Mouse (Mus musculus): Measurements from ENCODE around the gene Chat. TPM values are rescaled to one million over a fixed set of nuclear protein-coding genes. Genes with fewer than 3 reads are reported as not detected.

Gene Chat
- polyA plus RNA-seq, 1 experiment from 2014 or later, result 1.1 TPM

DNA sequence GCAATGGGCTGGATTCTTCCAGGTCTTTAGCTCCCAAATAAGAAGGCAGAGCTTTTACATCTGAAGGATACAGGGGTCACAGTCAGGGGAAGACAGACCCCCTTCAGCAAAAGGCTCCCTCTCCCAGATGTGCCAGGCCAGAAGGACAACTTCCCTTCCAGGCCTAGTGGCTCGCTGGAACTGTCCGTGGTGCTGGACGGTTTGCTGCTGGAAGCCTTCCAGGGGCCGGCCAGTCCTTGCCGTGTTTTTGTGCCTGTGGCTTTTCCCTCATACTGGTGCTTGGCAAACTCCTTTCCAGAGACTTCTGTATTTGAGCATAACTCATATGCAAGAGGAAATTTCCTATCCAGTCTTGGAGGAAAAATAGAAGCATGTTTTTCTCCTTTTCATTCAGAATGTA is 1.8 kb upstream of the Chat start:
- 9% methylated on average over 5 of the region's 5 CpGs for WGBS

DNA sequence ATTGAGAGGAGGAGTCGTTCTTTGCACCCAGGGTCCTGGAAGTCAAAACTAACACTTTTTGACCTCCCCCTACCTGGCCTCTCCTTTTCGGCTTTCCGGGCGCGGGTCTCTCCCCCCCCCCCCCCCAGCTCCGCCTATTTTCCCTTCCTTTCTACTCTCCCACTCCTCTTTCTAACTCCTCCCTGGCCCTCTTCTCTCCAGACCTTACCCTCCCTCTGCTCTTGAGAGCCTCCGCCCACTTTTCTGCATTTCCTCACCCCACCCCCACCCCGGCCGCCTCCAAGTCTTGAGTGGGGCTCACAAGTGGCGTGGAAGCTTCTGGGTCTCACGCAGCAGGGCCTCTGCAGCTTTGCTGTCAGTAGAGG is 301 bp downstream of the Chat start:
- Histone ChIP-seq H3K4me2 (replicated peaks; ENCODE audit: low read depth, low read length) (peak overlapping the region; percentile 66), H3K27me3 (ENCODE audit: control insufficient read depth, insufficient read depth, low read length) (peaks cover 64% of the 10 kb centered on the region), H3K36me3 (ENCODE audit: control insufficient read depth, insufficient read depth, low read length) (no peaks in the 10 kb centered on the region), H3K9me3 (ENCODE audit: control insufficient read depth, low read length) (no peaks in the 10 kb centered on the region), H3K27ac (ENCODE audit: low read depth, low read length) (0 out of 2 replicates have a peak overlapping the region, but pooled peaks have one; percentile 24), H3K4me1 (replicated peaks; ENCODE audit: control insufficient read depth, insufficient read depth, low read length) (0 out of 2 replicates have a peak, but pooled peaks cover 6% of the 10 kb centered on the region), H3K4me3 (ENCODE audit: low read depth, low read length) (peak overlapping the region; percentile 36), H3K9ac (ENCODE audit: low read depth, low read length) (no peak overlapping the region)
- DNase-seq (ENCODE audit: low spot score) (no peak), ATAC-seq (ENCODE audit: low FRiP score) (no peak)
- WGBS, result 2% methylated on average over 8 of the region's 11 CpGs

More for the DNA sequence above, 1.8 kb upstream of the Chat start:
- Histone ChIP-seq H3K36me3 (ENCODE audit: control insufficient read depth, insufficient read depth, low read length) (no peaks in the 10 kb centered on the region), H3K4me1 (replicated peaks; ENCODE audit: control insufficient read depth, insufficient read depth, low read length) (0 out of 2 replicates have a peak, but pooled peaks cover 6% of the 10 kb centered on the region), H3K4me2 (replicated peaks; ENCODE audit: low read depth, low read length) (no peak overlapping the region), H3K9me3 (ENCODE audit: control insufficient read depth, low read length) (no peaks in the 10 kb centered on the region), H3K27ac (ENCODE audit: low read depth, low read length) (no peak overlapping the region), H3K9ac (ENCODE audit: low read depth, low read length) (no peak overlapping the region), H3K4me3 (ENCODE audit: low read depth, low read length) (no peak overlapping the region), H3K27me3 (ENCODE audit: control insufficient read depth, insufficient read depth, low read length) (peaks cover 43% of the 10 kb centered on the region)
- peak; percentile 74 for DNase-seq (ENCODE audit: low spot score)
- ATAC-seq (ENCODE audit: low FRiP score), result no peak

- H3K36me3 ChIP-seq (ENCODE audit: control insufficient read depth, insufficient read depth, low read length), result no peaks in the 10 kb centered on the region
- peak within 1 kb of the TSS; percentile 19; the same call in 1 of the 2 replicates for H3K9ac ChIP-seq (ENCODE audit: low read depth, low read length)
- ATAC-seq (ENCODE audit: low FRiP score) (0 out of 2 replicates have a peak, but pooled peaks have one; percentile 31), DNase-seq (ENCODE audit: low spot score) (peak; percentile 39)
- H3K9me3 ChIP-seq (ENCODE audit: control insufficient read depth, low read length), result no peaks in the 10 kb centered on the region
- peak within 1 kb of the TSS; percentile 36 for H3K4me3 ChIP-seq (ENCODE audit: low read depth, low read length)
- H3K4me1 ChIP-seq (replicated peaks; ENCODE audit: control insufficient read depth, insufficient read depth, low read length), result 0 out of 2 replicates have a peak, but pooled peaks cover 6% of the 10 kb centered on the region
- peaks cover 70% of the 10 kb centered on the region for H3K27me3 ChIP-seq (ENCODE audit: control insufficient read depth, insufficient read depth, low read length)
- H3K4me2 ChIP-seq (replicated peaks; ENCODE audit: low read depth, low read length), result peak within 1 kb of the TSS; percentile 66
- H3K27ac ChIP-seq (ENCODE audit: low read depth, low read length), result 0 out of 2 replicates have a peak within 1 kb of the TSS, but pooled peaks have one; percentile 24
- under 1% methylated on average over 49 of the region's 70 CpGs for WGBS
These were observed 936 bp downstream of the Chat start, which contains the start of gene Slc18a3 for GRCm38 (mm10) chr14:32464601-32465505. TSS of gene Slc18a3 (minus strand) at chr14:32464850.

- no peak overlapping the region for H3K27ac ChIP-seq (ENCODE audit: low read depth, low read length)
- peak; percentile 52 for DNase-seq (ENCODE audit: low spot score)
- 0 out of 2 replicates have a peak, but pooled peaks cover 6% of the 10 kb centered on the region for H3K4me1 ChIP-seq (replicated peaks; ENCODE audit: control insufficient read depth, insufficient read depth, low read length)
- 3% methylated on average over 74 of the region's 74 CpGs for WGBS
- no peak for ATAC-seq (ENCODE audit: low FRiP score)
- H3K4me2 ChIP-seq (replicated peaks; ENCODE audit: low read depth, low read length), result peak overlapping the region; percentile 66; the same call in 1 of the 2 replicates
- H3K4me3 ChIP-seq (ENCODE audit: low read depth, low read length), result peak overlapping the region; percentile 36
- no peak overlapping the region for H3K9ac ChIP-seq (ENCODE audit: low read depth, low read length)
- H3K27me3 ChIP-seq (ENCODE audit: control insufficient read depth, insufficient read depth, low read length), result peaks cover 84% of the 10 kb centered on the region
- H3K36me3 ChIP-seq (ENCODE audit: control insufficient read depth, insufficient read depth, low read length), result no peaks in the 10 kb centered on the region
- no peaks in the 10 kb centered on the region for H3K9me3 ChIP-seq (ENCODE audit: control insufficient read depth, low read length)
These were observed 2.4 kb downstream of the Chat start for GRCm38 (mm10) chr14:32463211-32464040.

GRCm38 (mm10) chr14:32452552-32452951 is 13.2 kb downstream of the Chat start:
- H3K4me2 ChIP-seq (replicated peaks; ENCODE audit: low read depth, low read length), result no peak overlapping the region
- ATAC-seq (ENCODE audit: low FRiP score), result no peak
- DNase-seq (ENCODE audit: low spot score), result no peak
- H3K4me1 ChIP-seq (replicated peaks; ENCODE audit: control insufficient read depth, insufficient read depth, low read length), result peaks cover 6% of the 10 kb centered on the region
- H3K9me3 ChIP-seq (ENCODE audit: control insufficient read depth, low read length), result no peaks in the 10 kb centered on the region
- 0 out of 2 replicates have a peak, but pooled peaks cover 6% of the 10 kb centered on the region for H3K27me3 ChIP-seq (ENCODE audit: control insufficient read depth, insufficient read depth, low read length)
- H3K27ac ChIP-seq (ENCODE audit: low read depth, low read length), result no peak overlapping the region
- H3K4me3 ChIP-seq (ENCODE audit: low read depth, low read length), result no peak overlapping the region
- WGBS, result 16% methylated on average over 4 of the region's 4 CpGs
- no peaks in the 10 kb centered on the region for H3K36me3 ChIP-seq (ENCODE audit: control insufficient read depth, insufficient read depth, low read length)
- H3K9ac ChIP-seq (ENCODE audit: low read depth, low read length), result no peak overlapping the region

DNA sequence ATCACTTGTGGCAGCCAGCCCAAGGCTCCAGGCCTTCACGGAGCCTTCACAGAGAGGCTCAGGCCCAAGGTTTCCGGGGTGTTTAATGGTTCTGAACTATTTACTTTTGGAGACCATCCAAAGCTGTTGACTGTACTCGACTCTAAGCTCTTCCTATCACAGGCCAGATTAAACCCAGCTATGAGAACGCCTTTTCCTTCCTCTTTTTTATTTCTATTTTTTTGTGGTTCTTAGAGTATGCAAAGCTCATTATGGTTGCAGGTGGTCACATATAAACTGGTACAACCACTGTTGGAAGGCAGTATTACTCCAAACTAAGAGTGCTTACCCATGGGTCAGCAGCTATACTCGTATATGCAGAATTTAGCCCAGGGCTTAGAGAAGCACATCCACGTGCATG is 18.8 kb downstream of the Chat start:
- Histone ChIP-seq H3K9ac (ENCODE audit: low read depth, low read length) (no peak overlapping the region), H3K4me2 (replicated peaks; ENCODE audit: low read depth, low read length) (no peak overlapping the region), H3K4me3 (ENCODE audit: low read depth, low read length) (no peak overlapping the region), H3K4me1 (replicated peaks; ENCODE audit: control insufficient read depth, insufficient read depth, low read length) (no peaks in the 10 kb centered on the region), H3K27me3 (ENCODE audit: control insufficient read depth, insufficient read depth, low read length) (no peaks in the 10 kb centered on the region), H3K27ac (ENCODE audit: low read depth, low read length) (no peak overlapping the region), H3K9me3 (ENCODE audit: control insufficient read depth, low read length) (no peaks in the 10 kb centered on the region), H3K36me3 (ENCODE audit: control insufficient read depth, insufficient read depth, low read length) (no peaks in the 10 kb centered on the region)
- 93% methylated on average over 6 of the region's 6 CpGs for WGBS
- DNase-seq (ENCODE audit: low spot score) (no peak), ATAC-seq (ENCODE audit: low FRiP score) (no peak)

DNA sequence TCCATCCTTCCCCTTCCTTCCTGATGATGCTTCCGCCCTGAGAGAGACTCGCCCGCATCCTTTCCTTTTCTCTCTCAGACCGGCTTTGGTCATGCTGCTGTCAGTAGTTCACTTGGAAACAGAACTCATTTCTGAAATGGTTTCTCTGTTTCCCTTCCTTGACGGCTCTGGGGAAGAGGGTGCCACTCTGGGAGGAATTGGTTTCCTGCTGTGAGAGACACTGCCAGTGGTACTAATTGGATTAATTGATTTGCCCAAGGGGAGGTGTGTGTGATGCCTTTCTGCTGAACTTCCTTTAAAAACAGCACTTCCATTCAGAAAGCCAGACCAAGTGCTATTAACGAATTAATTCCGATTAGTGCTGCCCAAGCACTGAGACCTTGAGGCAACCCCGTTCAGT is 22.3 kb downstream of the Chat start:
- H3K4me2 ChIP-seq (replicated peaks; ENCODE audit: low read depth, low read length), result no peak overlapping the region
- no peak overlapping the region for H3K4me3 ChIP-seq (ENCODE audit: low read depth, low read length)
- no peaks in the 10 kb centered on the region for H3K27me3 ChIP-seq (ENCODE audit: control insufficient read depth, insufficient read depth, low read length)
- no peak overlapping the region for H3K27ac ChIP-seq (ENCODE audit: low read depth, low read length)
- DNase-seq (ENCODE audit: low spot score) (no peak), ATAC-seq (ENCODE audit: low FRiP score) (no peak)
- WGBS, result 32% methylated on average over 8 of the region's 8 CpGs
- no peak overlapping the region for H3K9ac ChIP-seq (ENCODE audit: low read depth, low read length)
- H3K36me3 ChIP-seq (ENCODE audit: control insufficient read depth, insufficient read depth, low read length), result no peaks in the 10 kb centered on the region
- H3K4me1 ChIP-seq (replicated peaks; ENCODE audit: control insufficient read depth, insufficient read depth, low read length), result peaks cover 2% of the 10 kb centered on the region; the same call in 1 of the 2 replicates
- H3K9me3 ChIP-seq (ENCODE audit: control insufficient read depth, low read length), result no peaks in the 10 kb centered on the region

- peaks cover 2% of the 10 kb centered on the region; the same call in 1 of the 2 replicates for H3K4me1 ChIP-seq (replicated peaks; ENCODE audit: control insufficient read depth, insufficient read depth, low read length)
- peak overlapping the region; percentile 32 for H3K27ac ChIP-seq (ENCODE audit: low read depth, low read length)
- DNase-seq (ENCODE audit: low spot score), result no peak
- H3K9ac ChIP-seq (ENCODE audit: low read depth, low read length), result no peak overlapping the region
- ATAC-seq (ENCODE audit: low FRiP score), result 0 out of 2 replicates have a peak, but pooled peaks have one; percentile 14
- H3K4me2 ChIP-seq (replicated peaks; ENCODE audit: low read depth, low read length), result no peak overlapping the region
- H3K27me3 ChIP-seq (ENCODE audit: control insufficient read depth, insufficient read depth, low read length), result no peaks in the 10 kb centered on the region
- no peak overlapping the region for H3K4me3 ChIP-seq (ENCODE audit: low read depth, low read length)
- H3K9me3 ChIP-seq (ENCODE audit: control insufficient read depth, low read length), result no peaks in the 10 kb centered on the region
- WGBS, result 45% methylated on average over 3 of the region's 3 CpGs
- H3K36me3 ChIP-seq (ENCODE audit: control insufficient read depth, insufficient read depth, low read length), result no peaks in the 10 kb centered on the region
These were observed 26.0 kb downstream of the Chat start for GRCm38 (mm10) chr14:32439744-32440143.
